Mouse (Mus musculus): ENCODE data around the gene Zfp420. TPM values are rescaled to one million over a fixed set of nuclear protein-coding genes. Genes with fewer than 3 reads are reported as not detected.
A peak's percentile ranks its signal among the peaks of the same experiment; 100 is the strongest.
"Not testable (repeated sequence)": the region's sequence is repeated elsewhere in the genome, so short reads cannot be mapped to it uniquely, and the experiment has no call there.

Zfp420 gene
- 8.2 and 8.4 TPM in 2 replicates for total RNA-seq (2014; fragmentation: Nextera tagmentation)
- total RNA-seq (2017): 2.8 and 4.3 TPM in 2 replicates

DNA sequence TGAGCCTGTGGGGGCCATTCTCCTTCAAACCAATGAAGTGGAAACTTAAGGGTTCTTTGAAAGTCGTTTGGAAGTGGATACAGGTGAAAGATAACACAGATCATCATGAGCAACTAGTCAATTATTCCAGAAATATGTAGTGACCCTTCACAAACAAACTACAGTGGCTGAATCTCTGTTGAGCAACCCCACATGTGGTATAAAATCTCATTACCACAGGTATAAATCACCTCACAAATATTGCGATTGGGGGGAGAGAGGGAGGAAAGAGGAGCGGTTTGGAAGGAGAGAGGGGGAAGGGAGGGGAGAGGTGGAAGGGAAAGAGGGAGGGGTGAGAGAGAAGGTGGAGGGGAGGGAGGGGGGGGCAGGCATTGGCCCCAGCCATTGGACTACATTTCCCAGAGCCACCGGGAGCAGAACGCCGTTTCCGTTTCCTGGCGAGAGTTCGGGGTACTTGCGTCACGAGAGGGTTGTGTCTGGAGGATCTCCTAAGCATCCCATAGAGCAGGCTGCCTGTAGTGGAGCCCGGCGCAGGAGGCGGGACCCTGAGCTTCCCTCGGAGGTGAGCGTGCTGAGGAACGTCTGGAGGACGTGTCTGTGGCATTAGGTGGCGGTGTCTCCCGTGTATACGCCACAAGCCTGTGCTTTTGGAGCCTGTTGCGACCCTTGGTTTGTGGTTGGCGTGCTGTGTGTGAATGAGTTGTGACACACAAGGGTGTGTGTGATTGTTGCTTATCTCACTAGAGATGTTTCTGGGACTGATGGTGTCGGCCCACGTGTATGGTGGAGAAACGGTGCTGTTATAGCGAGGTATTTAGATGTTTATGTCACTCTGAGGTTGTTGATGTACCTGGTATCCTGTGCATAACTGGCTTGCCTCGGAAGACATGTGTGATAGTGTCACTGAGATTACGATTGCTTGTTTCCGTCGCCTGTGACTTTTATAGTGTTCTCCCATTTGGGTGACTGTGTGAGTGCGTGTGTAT is at the start of gene Zfp420:
Zfp420 (plus strand) TSS at position 448 of the 986 bp plus-strand sequence.
- ATAC-seq (replicated peaks; ENCODE audit: poor library complexity, severe bottlenecking): peak; percentile 100

DNA sequence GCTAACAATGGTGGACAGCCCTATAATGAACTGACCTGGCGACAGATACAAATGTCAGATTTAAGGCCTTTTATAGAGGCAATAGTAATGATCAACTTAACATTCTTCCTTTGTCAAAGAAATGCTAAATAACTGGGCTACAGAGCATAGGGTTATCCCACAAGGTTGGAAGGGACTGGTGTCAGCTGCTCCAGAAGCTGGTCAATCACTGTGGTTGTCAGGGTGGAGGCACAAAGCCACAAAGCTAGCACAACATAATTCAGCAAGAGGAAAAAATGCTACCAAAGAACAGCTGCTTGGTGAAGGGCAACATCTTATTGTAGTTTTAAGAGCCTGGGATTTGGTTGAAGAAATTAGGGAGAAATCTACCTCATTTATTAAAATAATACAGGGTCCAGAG is 47.5 kb upstream of the Zfp420 start:
- no peak for ATAC-seq (replicated peaks; ENCODE audit: poor library complexity, severe bottlenecking)

GRCm38 (mm10) chr7:29814381-29814780 is 45.4 kb upstream of the Zfp420 start:
- no peak for ATAC-seq (replicated peaks; ENCODE audit: poor library complexity, severe bottlenecking)

DNA sequence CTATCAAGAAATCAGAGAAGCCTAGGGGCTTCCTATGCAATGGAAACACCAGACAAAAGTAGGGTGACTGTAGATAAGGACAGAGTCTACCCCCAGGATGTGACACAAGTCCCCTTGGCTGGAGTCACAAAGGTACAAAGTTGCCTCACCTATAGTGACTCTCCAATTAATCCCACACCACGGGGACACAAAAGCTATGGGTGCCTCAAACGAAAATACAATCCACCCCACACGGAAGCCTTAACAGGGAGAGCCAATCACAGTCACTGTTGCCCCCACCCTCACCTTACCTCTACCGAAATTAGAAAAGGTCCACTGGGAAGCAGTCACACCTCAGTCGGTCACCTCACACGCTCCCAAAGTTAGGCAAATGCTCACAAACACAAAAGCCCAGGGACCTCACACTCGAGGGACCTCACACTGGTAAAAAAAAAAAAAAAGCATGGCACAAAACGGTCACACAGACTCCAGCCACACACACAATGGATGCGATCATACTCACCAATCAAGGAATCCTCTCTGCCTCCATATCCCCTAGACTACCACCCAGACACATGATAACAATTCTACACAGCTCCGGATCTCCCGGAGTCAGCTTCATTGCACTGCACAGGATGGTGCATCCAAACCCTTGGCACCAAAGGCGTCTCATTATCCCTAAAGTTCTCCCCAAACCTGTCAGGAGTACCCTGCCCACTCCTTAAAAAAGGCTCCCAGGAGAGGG is 44.6 kb upstream of the Zfp420 start:
- peak; percentile 1; the same call in 1 of the 2 replicates for ATAC-seq (replicated peaks; ENCODE audit: poor library complexity, severe bottlenecking)

GRCm38 (mm10) chr7:29815910-29816429 is 43.8 kb upstream of the Zfp420 start, which contains the start of gene Zfp790:
Zfp790 (plus strand) TSS chr7:29816114.
- ATAC-seq (replicated peaks; ENCODE audit: poor library complexity, severe bottlenecking): peak; percentile 90

DNA sequence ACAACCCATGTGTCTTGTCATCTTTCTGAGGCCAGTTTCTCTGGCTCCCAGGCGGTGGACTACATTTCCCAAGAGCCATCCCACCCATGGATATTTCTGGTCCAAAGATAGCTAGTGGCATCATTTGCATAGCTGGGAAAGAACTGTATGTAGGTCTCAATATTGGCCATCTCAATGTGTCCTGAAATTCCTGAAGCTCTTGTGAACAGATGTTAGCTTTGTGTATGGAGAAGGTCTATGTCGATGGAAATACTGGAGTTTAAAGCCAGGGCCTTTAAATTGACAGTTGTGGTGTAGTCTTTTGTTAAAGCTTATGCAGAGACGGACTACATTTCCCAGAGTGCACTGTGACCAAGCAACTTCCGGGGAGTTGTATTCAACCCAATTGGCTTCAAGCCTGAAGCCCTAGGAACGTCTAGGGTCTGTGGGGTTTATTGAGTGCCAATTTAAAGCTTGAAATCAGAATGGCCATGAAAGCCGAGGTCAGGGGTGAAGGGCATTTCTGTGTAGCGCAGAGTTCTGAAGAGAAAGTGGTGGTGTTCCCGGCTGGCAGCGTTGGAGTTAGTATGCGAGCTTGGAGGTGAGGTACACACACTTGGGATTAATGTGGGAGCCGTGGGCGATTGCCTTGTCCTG is 41.0 kb upstream of the Zfp420 start:
- peak; percentile 61 for ATAC-seq (replicated peaks; ENCODE audit: poor library complexity, severe bottlenecking)

DNA sequence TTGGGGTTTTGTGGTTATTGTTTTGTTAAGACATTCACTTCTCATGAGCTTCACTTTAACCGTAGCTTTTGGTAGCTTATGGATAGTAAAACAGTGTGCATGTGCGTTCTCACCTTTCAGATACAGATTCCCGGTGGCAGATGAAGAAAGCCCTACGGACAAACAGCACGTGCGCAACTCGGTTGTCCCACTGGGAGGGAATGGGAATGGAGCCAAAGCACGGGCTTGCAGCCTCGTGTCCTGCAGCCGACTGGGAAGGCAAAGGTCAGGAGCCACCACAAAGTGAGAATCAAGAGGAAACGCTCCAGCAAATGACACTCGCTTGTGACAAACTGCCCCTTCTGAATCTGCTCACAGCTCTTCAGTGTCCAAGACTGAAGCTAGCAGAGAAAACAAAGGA is 31.8 kb upstream of the Zfp420 start:
- no peak for ATAC-seq (replicated peaks; ENCODE audit: poor library complexity, severe bottlenecking)

DNA sequence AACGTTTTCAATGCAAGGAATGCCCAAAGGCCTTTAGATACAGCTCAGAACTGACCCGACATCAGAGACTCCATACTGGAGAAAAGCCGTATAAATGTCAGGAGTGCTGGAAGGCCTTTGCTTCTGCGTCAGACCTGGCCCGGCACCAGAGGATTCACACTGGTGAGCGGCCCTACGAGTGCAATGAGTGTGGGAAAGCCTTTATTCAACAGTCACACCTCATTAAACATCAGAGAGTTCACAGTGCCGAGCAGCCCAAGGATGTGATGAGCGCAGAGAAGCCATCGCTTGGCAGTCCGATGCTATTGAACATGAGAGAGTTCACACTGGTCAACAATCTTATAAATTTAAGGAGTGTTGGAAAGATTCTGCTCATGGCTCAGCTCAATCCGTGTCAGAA is 30.0 kb upstream of the Zfp420 start:
- no peak for ATAC-seq (replicated peaks; ENCODE audit: poor library complexity, severe bottlenecking)

DNA sequence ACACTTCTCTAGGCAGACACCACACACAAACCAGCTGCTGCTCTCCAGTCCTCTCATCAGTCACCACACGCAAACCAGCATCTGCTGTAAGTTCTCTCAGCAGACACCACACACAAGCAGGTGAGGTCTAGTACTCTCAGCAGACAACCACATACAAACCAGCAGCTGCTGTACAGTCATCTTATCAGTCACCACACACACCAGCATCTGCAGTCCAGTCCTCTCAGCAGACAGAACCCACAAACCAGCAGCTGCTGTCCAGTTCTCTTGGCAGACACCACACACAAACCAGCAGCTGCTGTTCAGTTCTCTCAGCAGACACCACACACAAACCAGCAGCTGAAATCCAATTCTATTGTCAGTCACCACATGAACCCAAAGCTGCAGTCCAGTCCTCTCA is 23.0 kb upstream of the Zfp420 start:
- ATAC-seq (replicated peaks; ENCODE audit: poor library complexity, severe bottlenecking): no peak

DNA sequence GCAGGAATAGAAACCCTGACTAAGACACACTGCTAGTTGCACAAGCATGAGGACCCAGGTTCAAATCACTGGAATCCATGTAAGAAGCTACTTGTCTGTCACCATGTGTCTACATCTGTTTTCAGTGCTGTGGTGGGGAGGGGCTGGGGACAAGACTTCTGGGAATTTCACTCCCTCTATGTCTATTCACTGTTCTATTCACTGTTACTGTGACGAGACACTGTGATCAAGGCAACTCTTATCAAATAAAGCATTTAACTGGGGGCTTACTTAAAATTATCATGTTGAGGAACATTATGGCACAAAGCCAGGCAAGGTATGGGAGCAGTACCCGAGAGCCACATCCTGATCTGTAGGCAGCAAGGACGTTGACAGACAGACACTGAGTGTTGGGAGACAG is 20.5 kb upstream of the Zfp420 start:
- no peak for ATAC-seq (replicated peaks; ENCODE audit: poor library complexity, severe bottlenecking)

DNA sequence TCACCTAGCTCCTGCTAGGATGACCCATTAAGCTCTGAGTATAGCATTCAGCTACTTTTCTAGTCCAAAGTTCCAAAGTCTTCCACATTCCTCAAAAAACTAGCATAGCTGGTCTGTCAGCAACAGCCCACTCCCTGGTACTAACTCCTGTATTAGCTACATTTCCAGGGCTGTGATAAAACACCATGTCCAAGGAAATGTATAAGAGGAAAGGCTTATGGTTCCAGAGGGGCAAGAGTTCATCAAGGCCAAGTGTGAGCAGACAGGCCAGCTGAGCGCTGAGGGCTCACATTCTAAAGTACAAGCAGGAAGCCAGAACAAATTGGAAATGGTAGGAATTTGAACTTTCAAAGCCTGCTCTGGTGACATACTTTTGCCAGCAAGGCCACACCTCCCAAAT is 17.7 kb upstream of the Zfp420 start:
- no peak for ATAC-seq (replicated peaks; ENCODE audit: poor library complexity, severe bottlenecking)

GRCm38 (mm10) chr7:29844616-29845015 is 15.2 kb upstream of the Zfp420 start:
- no peak for ATAC-seq (replicated peaks; ENCODE audit: poor library complexity, severe bottlenecking)

DNA sequence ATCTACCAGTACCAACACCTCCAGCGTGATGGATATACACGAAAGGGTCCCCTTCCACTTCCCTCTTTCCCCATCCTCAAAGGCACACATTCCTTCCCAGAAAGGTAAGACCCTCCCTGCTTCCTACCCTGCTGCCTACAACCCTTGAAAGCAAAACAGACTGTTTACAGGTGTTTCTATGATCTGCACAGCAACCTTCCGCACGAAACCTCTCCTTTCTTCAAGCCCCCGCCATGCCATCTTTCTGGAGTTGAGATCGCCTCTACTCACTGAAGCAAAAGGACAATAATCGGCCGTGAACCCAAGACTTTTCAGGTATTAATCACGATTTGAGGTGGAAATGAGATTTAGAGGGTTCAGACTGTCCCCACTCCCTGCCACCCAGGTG is 7.0 kb upstream of the Zfp420 start:
- no peak for ATAC-seq (replicated peaks; ENCODE audit: poor library complexity, severe bottlenecking)

DNA sequence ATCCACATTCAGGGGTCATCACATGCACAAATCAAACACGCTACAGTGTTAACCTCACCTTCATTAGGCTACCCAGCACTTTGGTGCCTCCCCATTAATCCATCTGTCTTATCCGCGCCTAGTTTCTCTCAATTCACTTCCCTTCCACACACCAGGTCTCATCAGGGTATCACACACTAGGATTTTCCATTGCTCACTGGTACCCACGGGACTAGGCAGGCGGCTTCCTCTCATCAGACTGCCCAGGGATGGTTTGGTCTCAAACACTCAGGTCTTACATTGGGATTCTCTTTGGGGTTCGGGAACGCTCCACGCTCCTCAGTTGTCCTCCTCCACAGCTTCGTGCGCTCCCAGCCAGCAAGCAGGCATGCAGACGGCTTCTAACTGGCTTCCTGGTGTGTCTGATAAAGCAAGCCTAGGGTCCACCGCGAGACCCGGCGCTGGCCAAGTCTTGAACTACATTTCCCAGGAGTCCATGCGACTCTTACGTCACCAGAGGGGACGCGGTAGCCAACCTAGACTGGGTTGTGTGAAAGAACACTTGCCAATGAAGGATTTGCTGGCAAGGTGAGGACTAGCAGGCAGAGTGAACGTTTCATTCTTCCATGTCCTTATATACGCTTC is 6.4 kb upstream of the Zfp420 start, which contains the start of gene Zfp940:
Zfp940 (minus strand) TSS at position 451 of the 624 bp plus-strand sequence.
- peak; percentile 99 for ATAC-seq (replicated peaks; ENCODE audit: poor library complexity, severe bottlenecking)

DNA sequence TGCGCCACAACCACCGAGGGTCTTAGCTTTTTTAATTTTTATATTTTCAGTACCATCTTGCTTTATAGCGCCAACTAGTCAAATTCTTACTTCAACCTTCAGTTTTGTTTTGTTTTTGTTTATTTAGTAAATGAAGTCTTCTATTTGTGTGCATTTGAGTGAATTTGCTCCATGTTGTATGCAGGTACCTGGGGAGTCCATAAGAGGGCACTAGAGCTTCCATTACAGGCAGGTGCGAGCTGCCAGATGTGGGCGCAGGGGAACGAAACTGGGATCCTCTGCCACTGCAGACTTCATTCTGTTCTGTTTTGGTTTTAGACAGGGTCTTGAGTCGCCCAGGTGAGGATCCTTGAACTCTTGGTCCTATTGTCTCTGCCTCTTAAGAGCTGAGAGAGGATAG is 1.9 kb downstream of the Zfp420 start:
- no peak for ATAC-seq (replicated peaks; ENCODE audit: poor library complexity, severe bottlenecking)

GRCm38 (mm10) chr7:29874256-29874655 is 14.5 kb downstream of the Zfp420 start:
- ATAC-seq (replicated peaks; ENCODE audit: poor library complexity, severe bottlenecking): no peak

DNA sequence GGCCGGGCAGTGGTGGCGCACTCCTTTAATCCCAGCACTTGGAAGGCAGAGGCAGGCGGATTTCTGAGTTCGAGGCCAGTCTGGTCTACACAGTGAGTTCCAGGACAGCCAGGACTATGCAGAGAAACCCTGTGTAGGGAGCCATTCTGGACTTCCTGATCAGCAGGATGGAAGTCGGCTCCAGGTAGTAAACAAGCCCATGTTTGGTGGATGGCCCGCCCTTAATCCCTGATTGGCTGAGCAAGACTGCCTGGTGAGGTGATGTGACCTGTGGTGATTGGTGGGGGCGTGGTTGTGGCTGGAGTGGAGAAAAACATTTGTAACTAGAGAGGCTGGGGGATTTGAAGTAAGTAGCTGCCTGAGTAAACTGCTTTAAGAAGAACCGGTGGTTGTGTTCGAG is 17.8 kb downstream of the Zfp420 start:
- not testable (repeated sequence) for ATAC-seq (replicated peaks; ENCODE audit: poor library complexity, severe bottlenecking)

DNA sequence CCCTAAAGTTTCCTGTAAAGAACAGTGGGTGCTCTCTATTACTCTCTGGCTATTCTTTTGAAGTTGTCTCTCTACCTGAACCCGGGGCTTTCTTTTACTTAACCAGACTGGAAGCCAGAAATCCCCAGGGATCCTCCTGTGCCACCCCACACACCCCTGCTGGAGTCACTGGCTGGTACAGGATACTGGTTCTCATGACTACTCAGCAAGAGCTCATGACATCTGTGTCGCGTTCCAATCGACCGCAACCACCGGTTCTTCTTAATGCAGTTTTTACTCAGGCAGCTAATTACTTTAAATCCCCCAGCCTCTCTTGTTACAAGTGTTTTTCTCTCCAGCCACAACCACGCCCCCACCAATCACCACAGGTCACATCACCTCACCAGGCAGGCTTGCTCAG is 20.3 kb downstream of the Zfp420 start:
- ATAC-seq (replicated peaks; ENCODE audit: poor library complexity, severe bottlenecking): no peak

DNA sequence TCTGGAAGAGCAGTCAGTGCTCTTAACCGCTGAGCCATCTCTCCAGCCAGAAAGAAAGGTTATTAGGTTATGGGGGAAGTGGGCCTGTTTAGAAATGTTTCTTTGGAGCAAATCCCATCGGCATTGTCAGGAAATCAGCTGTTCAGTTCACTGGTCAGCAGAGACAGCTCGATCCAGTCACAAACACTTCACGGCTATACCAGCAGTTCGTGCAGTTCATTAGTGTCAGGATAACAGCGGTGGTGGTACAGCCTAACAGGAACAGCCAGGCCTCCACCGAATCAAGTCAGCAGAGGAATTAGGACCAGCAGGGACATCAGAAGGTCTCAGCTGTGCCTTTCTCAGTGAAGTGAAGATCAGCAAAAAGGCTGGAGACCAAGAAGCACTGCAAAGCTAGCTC is 21.1 kb downstream of the Zfp420 start:
- no peak for ATAC-seq (replicated peaks; ENCODE audit: poor library complexity, severe bottlenecking)

GRCm38 (mm10) chr7:29890501-29890900 is 30.7 kb downstream of the Zfp420 start:
- no peak for ATAC-seq (replicated peaks; ENCODE audit: poor library complexity, severe bottlenecking)

All from granulocyte monocyte progenitor cell, adult 5-6 weeks (primary cell).